Mouse (Mus musculus): ENCODE measurements around the gene Tcf12.

GRCm38 (mm10) chr9:72033271-72033670 lies 78.4 kb downstream of the Tcf12 start:
- TF ChIP-seq CTCF (IDR thresholded peaks at IDR 0.05; ENCODE audit: low read depth) (no peak), EP300 (IDR thresholded peaks at IDR 0.05; ENCODE audit: low read depth) (no peak)
